Mouse (Mus musculus) midbrain, embryonic 14.5 days (tissue): ENCODE measurements at regions not wholly inside any gene's neighbourhood (a gene's known extent, or its start where the extent isn't known, plus 50 kb on each side); places are given as distances from the start of the nearest gene placed in this dataset.
"Not testable (repeated sequence)": the region's sequence is repeated elsewhere in the genome, so short reads cannot be mapped to it uniquely, and the experiment has no call there.

Source experiments
- ATAC-seq: fragments of 200-750 bp; cut with Nextera tagmentation; 2 replicates; pipeline ENCODE4 v1.8.0; 2017; ENCODE audit warnings: moderate number of reproducible peaks, moderate library complexity; ENCODE audit not compliant: low FRiP score, low TSS enrichment
- DNase-seq: peaks from one replicate; pipeline ENCODE4 v3.0.0-alpha.2; 2015
- H3K27ac ChIP-seq: fragments of 300-500 bp; sonication (generic); replicated peaks from 2 replicates; pipeline ENCODE4 v1.5.1; 2014; ENCODE audit warnings: mild to moderate bottlenecking, low read depth, low read length, moderate library complexity
- H3K27me3 ChIP-seq: fragments of 300-500 bp; sonication (generic); 2 replicates; pipeline ENCODE4 v1.6.1; 2014; ENCODE audit warnings: low read length, control low read depth, mixed read lengths; ENCODE audit not compliant: control insufficient read depth, insufficient read depth
- H3K36me3 ChIP-seq: fragments of 300-500 bp; sonication (generic); 2 replicates; pipeline ENCODE4 v1.6.1; 2014; ENCODE audit warnings: low read length, control low read depth; ENCODE audit not compliant: control insufficient read depth, insufficient read depth
- H3K4me1 ChIP-seq: fragments of 300-500 bp; sonication (generic); 2 replicates; pipeline ENCODE4 v1.6.1; 2014; ENCODE audit warnings: mild to moderate bottlenecking, antibody characterized with exemption, low read length, control low read depth; ENCODE audit not compliant: control insufficient read depth, insufficient read depth
- H3K4me2 ChIP-seq: fragments of 300-500 bp; sonication (generic); 2 replicates; pipeline ENCODE4 v1.6.1; 2014; ENCODE audit warnings: mild to moderate bottlenecking, low read length, moderate library complexity
- H3K4me3 ChIP-seq: fragments of 300-500 bp; sonication (generic); replicated peaks from 2 replicates; pipeline ENCODE4 v1.5.1; 2014; ENCODE audit warnings: low read depth, low read length
- H3K9ac ChIP-seq: fragments of 300-500 bp; sonication (generic); replicated peaks from 2 replicates; pipeline ENCODE4 v1.6.1; 2014; ENCODE audit warnings: mild to moderate bottlenecking, low read length, moderate library complexity
- H3K9me3 ChIP-seq: fragments of 300-500 bp; sonication (generic); 2 replicates; pipeline ENCODE4 v1.6.1; 2016; ENCODE audit warnings: low read length, control low read depth, mixed read lengths; ENCODE audit not compliant: control insufficient read depth
- WGBS: fragments of 180-500 bp; shearing (Covaris S2); extraction: QIAGEN DNeasy Blood & Tissue Kit; methylation state at CpG from one replicate; pipeline ENCODE4 v1.1.7; 2014; 5-methylcytosine and 5-hydroxymethylcytosine counted together

DNA sequence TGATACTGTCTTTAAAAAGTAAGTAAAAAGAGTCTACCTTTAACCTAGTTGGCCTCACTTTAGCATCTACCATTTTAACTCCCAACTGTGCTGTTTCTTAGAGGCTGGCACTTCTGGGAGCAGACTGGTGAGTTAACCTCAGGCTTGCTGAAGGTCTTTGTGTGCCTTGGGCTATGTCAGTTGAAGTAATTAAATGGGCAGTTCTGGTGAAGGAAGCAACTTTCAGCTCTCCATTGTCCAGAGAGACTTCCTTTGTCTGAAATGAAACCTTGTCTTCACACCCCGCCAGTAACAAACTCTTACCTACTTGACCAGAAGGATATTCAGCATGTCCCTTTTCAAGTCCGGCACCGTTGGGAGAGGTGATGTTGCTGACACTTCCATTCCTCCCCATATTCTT lies 55.5 kb downstream of the Zfp281 start:
- no peaks in the 10 kb centered on the region for H3K9me3 ChIP-seq
- H3K4me2 ChIP-seq: no peak overlapping the region
- DNase-seq (no peak), ATAC-seq (no peak)
- H3K36me3 ChIP-seq: no peaks in the 10 kb centered on the region
- H3K27ac ChIP-seq: no peak overlapping the region
- no peak overlapping the region for H3K4me3 ChIP-seq
- H3K27me3 ChIP-seq: no peaks in the 10 kb centered on the region
- H3K4me1 ChIP-seq: no peaks in the 10 kb centered on the region
- H3K9ac ChIP-seq: no peak overlapping the region
- 70% methylated on average over 3 of the region's 3 CpGs for WGBS

DNA sequence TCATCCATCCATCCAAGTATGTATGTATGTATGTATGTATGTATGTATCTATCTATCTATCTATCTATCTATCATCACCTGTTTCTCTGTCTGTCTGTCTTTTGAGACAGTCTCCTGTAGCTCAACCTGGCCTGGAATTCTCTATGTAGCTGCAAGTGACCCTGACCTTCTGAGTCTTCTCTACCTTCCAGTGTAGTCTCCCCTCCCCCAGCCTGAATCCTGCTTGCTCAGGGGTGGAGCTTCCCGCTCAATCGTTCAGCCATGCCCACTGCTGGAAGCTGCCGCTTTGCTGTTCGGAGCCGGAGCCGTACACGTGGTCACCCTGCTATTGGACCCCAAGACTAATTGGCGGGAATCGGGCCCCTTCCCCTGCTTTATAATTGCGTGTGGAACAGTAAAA lies 57.6 kb downstream of the Zfp281 start:
- H3K27ac ChIP-seq, H3K36me3 ChIP-seq, H3K9ac ChIP-seq, H3K4me3 ChIP-seq, H3K4me2 ChIP-seq, H3K27me3 ChIP-seq, H3K9me3 ChIP-seq, ATAC-seq, H3K4me1 ChIP-seq, DNase-seq: not testable (repeated sequence)
- WGBS: 61% methylated on average over 10 of the region's 10 CpGs

DNA sequence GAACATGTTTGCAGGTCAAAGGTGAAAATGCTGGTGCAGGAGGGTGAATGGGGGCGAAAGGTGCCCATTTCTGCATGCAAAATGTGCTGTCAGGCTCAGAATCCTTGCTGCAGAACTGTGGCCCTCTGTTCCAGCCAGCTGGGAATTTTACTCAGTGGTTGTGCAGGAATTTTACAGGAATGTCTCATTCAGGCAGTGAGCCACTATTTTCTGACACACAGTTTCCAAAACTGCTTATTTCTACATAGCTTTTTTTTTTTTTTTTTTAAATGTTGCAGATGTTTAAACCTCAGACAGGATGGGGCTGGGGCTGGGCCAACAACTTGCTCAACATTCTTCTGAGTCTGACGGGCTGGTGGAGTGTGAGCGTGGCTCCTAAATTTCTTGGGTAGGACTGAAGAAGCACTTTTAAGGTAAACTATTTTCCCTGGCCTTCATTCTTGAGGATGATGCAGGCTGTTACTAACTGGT lies 58.4 kb downstream of the Zfp281 start:
- no peak overlapping the region for H3K27ac ChIP-seq
- H3K9ac ChIP-seq: no peak overlapping the region
- no peak overlapping the region for H3K4me2 ChIP-seq
- no peak overlapping the region for H3K4me3 ChIP-seq
- DNase-seq: no peak
- no peak for ATAC-seq
- H3K36me3 ChIP-seq: no peaks in the 10 kb centered on the region
- H3K9me3 ChIP-seq: no peaks in the 10 kb centered on the region
- no peaks in the 10 kb centered on the region for H3K4me1 ChIP-seq
- no peaks in the 10 kb centered on the region for H3K27me3 ChIP-seq
- 89% methylated on average over 3 of the region's 3 CpGs for WGBS

DNA sequence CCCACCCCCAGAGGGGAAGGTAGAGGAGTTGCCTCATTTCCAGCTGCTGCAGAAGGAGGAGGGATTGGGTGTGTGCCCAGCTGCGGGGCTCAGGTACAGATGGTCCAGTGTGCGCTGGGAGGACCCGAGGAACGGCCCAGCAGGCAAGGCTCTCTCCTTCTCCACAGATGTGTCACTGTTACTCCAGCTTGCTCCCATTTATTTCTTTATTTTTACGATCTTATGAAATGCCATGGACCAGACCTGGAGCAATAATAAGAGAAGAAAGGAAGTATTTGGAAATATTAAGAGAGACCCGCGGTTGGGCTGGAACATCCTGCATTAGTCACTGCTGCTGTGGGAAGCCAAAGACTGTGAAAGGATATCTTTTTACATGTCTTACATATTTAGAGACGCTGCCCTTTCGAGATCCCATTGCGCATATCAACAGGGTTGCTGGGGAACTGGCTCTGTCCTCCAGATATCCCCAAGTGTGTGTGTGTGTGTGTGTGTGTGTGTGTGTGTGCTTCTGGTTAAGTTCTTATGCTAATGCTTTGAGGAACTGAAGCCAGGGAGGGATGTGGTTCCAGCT lies 58.9 kb downstream of the Zfp281 start:
- no peak overlapping the region for H3K4me3 ChIP-seq
- no peak overlapping the region for H3K4me2 ChIP-seq
- no peak overlapping the region for H3K9ac ChIP-seq
- H3K36me3 ChIP-seq: no peaks in the 10 kb centered on the region
- no peaks in the 10 kb centered on the region for H3K27me3 ChIP-seq
- DNase-seq: peak; percentile 37
- H3K9me3 ChIP-seq: no peaks in the 10 kb centered on the region
- H3K27ac ChIP-seq: no peak overlapping the region
- H3K4me1 ChIP-seq: no peaks in the 10 kb centered on the region
- 56% methylated on average over 10 of the region's 10 CpGs for WGBS
- no peak for ATAC-seq

DNA sequence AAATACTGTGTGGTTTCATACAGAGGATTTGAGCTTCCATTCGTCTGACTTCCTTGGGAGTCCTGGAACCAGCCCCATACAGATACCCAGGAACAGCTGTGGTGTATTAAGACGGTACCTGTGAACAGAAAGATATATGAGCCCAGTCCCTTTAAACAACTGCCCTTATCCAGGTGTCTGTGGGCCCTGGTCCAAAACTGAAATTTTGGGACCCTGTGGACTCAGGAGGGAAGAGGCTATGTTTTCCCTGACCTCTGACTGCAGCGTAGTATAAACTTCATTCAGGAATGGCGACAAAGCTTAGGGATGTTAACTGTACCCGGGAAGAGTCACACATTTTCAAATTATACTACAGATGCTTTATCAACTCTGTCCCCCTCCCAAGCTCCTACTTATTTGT lies 59.8 kb downstream of the Zfp281 start:
- WGBS: 89% methylated on average over 5 of the region's 5 CpGs
- no peaks in the 10 kb centered on the region for H3K36me3 ChIP-seq
- no peak overlapping the region for H3K4me3 ChIP-seq
- no peaks in the 10 kb centered on the region for H3K9me3 ChIP-seq
- H3K27me3 ChIP-seq: no peaks in the 10 kb centered on the region
- no peaks in the 10 kb centered on the region for H3K4me1 ChIP-seq
- no peak overlapping the region for H3K4me2 ChIP-seq
- ATAC-seq: no peak
- no peak overlapping the region for H3K27ac ChIP-seq
- no peak for DNase-seq
- H3K9ac ChIP-seq: no peak overlapping the region

DNA sequence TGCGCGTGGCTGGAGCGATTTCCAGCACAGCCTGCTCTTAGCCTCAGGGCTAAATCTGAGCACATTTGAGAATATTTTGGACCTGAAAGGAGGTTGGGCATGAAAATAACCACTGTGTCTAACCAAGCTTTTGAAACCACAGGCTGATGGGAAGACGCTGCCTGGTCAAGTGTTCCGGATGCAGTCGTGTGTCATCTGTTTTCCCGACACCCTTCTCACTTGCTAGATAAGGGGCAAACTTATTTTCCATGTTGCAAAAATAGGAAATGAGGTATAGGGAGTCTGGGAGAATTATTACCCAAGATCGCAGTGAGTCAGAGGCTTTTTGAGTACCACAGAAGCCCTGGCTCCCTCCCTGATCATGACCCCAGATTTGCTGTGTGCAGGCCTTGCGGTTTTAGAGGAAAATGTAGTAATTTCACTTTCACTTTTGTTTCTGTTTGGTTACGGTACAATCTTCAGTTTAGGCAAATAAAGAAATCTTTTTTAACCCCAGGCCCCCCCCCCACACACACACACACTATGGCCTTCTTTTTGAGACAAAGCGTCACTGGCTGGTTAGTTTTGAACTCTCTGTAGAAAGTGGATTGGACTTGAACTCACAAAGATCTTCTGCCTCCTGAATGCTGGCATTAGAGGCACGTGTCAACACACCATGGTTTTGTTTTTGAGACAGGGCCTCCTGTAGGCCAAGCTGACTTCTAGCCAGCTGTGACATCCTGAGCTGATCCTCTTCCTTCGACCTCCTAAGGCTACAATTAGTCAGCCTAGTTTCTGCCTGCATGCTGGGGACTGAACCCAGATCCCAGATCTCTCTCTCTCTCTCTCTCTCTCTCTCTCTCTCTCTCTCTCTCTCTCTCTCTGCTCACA lies 60.7 kb downstream of the Zfp281 start:
- WGBS: 74% methylated on average over 13 of the region's 13 CpGs
- Histone ChIP-seq H3K36me3 (no peaks in the 10 kb centered on the region), H3K4me3 (no peak overlapping the region), H3K9me3 (no peaks in the 10 kb centered on the region), H3K9ac (no peak overlapping the region), H3K27me3 (no peaks in the 10 kb centered on the region), H3K4me1 (no peaks in the 10 kb centered on the region), H3K27ac (no peak overlapping the region), H3K4me2 (no peak overlapping the region)
- no peak for DNase-seq
- ATAC-seq: no peak

DNA sequence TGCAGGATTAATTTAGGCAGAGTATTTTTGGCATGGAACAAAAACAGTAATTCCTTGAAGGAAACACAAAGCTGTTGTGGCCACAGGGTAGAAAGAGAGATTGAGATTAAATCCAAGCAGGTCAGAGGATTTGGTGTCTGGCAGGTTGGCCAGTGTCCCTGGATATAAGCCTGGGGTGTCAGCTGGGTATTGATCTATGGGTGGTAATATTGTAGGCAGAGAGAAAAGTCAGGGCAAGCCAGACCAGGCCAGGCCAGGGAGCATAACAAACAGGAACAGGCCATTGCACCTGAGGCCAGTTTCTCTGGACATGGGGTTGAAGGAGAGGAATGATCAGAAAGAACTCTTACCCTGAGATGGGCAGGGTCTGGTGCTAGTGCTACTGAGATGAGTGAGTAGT lies 61.8 kb downstream of the Zfp281 start:
- ATAC-seq (no peak), DNase-seq (no peak)
- no peaks in the 10 kb centered on the region for H3K27me3 ChIP-seq
- no peak overlapping the region for H3K4me2 ChIP-seq
- no peaks in the 10 kb centered on the region for H3K4me1 ChIP-seq
- H3K36me3 ChIP-seq: no peaks in the 10 kb centered on the region
- no peak overlapping the region for H3K9ac ChIP-seq
- no peak overlapping the region for H3K27ac ChIP-seq
- H3K4me3 ChIP-seq: no peak overlapping the region
- no peaks in the 10 kb centered on the region for H3K9me3 ChIP-seq

DNA sequence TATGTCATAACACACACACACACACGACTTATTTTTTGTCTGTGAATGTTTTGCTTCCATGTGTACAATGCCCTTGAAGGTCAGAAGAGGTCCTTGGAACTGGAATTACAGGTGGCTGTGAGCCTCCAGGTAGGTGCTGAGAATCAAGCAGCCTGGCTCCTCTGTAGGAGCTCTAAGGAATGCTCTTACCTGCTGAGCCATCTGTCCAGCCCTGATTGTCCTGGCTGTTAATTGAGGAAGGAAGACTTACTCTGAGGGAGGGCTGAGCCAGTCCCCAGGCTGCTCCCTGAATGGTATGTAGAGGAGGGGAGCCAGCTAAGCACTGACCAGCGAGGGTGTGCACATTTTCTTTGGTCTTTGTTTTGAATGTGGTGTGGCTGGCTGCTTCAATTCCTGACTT lies 65.4 kb downstream of the Zfp281 start:
- Histone ChIP-seq H3K4me3 (no peak overlapping the region), H3K36me3 (no peaks in the 10 kb centered on the region), H3K27ac (no peak overlapping the region), H3K4me2 (no peak overlapping the region), H3K4me1 (no peaks in the 10 kb centered on the region), H3K27me3 (no peaks in the 10 kb centered on the region), H3K9ac (no peak overlapping the region), H3K9me3 (no peaks in the 10 kb centered on the region)
- DNase-seq (no peak), ATAC-seq (no peak)
- WGBS: 24% methylated on average over 2 of the region's 2 CpGs

DNA sequence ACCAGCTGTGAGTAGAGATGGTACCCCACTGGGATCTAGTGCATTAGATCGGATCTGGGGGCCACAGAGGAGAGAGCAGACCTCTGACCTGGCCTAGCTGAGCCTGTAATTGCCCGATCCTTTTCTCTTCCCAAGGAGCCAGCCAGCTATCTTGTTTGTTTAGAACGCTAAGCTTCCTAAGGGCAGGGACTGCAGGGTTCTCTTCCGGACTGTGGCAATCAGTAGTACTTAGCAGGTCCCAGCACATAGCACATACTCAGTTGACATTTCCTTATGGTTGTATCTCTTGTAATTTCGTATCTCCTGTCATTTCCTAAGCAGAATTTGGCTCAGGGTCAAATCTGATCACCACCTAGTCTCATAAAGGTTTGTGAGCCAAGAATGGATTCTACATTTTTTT lies 68.7 kb downstream of the Zfp281 start:
- 41% methylated on average over 5 of the region's 5 CpGs for WGBS
- no peak for ATAC-seq

More for the DNA sequence above, 68.7 kb downstream of the Zfp281 start:
- no peaks in the 10 kb centered on the region for H3K9me3 ChIP-seq
- DNase-seq: no peak
- H3K27me3 ChIP-seq: no peaks in the 10 kb centered on the region
- no peaks in the 10 kb centered on the region for H3K4me1 ChIP-seq
- H3K4me2 ChIP-seq: no peak overlapping the region
- H3K36me3 ChIP-seq: no peaks in the 10 kb centered on the region
- no peak overlapping the region for H3K27ac ChIP-seq
- H3K9ac ChIP-seq: no peak overlapping the region
- no peak overlapping the region for H3K4me3 ChIP-seq
